Mouse (Mus musculus) neural tube, embryonic 14.5 days (tissue): ENCODE measurements around the gene Pcgf1. TPM values are rescaled to one million over a fixed set of nuclear protein-coding genes. Genes with fewer than 3 reads are reported as not detected.

ENCODE experiments used
- ATAC-seq: fragments of 200-750 bp; cut with Nextera tagmentation; 2 replicates; pipeline ENCODE4 v1.8.0; 2017; ENCODE audit warnings: low read depth, mild to moderate bottlenecking, moderate TSS enrichment, moderate library complexity
- H3K27ac ChIP-seq: fragments of 300-500 bp; sonication (generic); 2 replicates; pipeline ENCODE4 v1.5.1; 2014; ENCODE audit warnings: low read depth, mild to moderate bottlenecking, control low read depth, low read length, moderate library complexity, mixed read lengths
- H3K27me3 ChIP-seq: fragments of 300-500 bp; sonication (generic); 2 replicates; pipeline ENCODE4 v1.6.1; 2014; ENCODE audit warnings: low read length; ENCODE audit not compliant: control insufficient read depth, insufficient read depth
- H3K36me3 ChIP-seq: fragments of 300-500 bp; sonication (generic); 2 replicates; pipeline ENCODE4 v1.6.1; 2014; ENCODE audit warnings: low read length, mixed read lengths; ENCODE audit not compliant: control insufficient read depth, insufficient read depth
- H3K4me1 ChIP-seq: fragments of 300-500 bp; sonication (generic); 2 replicates; pipeline ENCODE4 v1.6.1; 2014; ENCODE audit warnings: low read length; ENCODE audit not compliant: control insufficient read depth, insufficient read depth
- H3K4me2 ChIP-seq: fragments of 300-500 bp; sonication (generic); 2 replicates; pipeline ENCODE4 v1.6.1; 2014; ENCODE audit warnings: mild to moderate bottlenecking, low read depth, low read length, control low read depth
- H3K4me3 ChIP-seq: fragments of 300-500 bp; sonication (generic); 2 replicates; pipeline ENCODE4 v1.5.1; 2014; ENCODE audit warnings: low read depth, low read length, control low read depth, mixed read lengths
- H3K9ac ChIP-seq: fragments of 300-500 bp; sonication (generic); replicated peaks from 2 replicates; pipeline ENCODE4 v1.6.1; 2014; ENCODE audit warnings: low read depth, mild to moderate bottlenecking, control low read depth, low read length, mixed read lengths
- H3K9me3 ChIP-seq: fragments of 300-500 bp; sonication (generic); 2 replicates; pipeline ENCODE4 v1.6.1; 2016; ENCODE audit warnings: low read length; ENCODE audit not compliant: control insufficient read depth
- WGBS: fragments of 180-500 bp; shearing (Covaris S2); extraction: QIAGEN DNeasy Blood & Tissue Kit; methylation state at CpG from one replicate; pipeline ENCODE4 v1.1.7; 2014; 5-methylcytosine and 5-hydroxymethylcytosine counted together
- polyA plus RNA-seq: library from polyadenylated mRNA; unstranded; fragments of >200 nt; fragmentation: Nextera tagmentation; extraction: Ambion mirVana; gene quantifications from 2 replicates; pipeline ENCODE4 v1.2.1, GENCODE M21; 2014

Gene Pcgf1
- polyA plus RNA-seq, 1 experiment from 2014 or later = 46.6 TPM

- ATAC-seq = peak; percentile 43
- Histone ChIP-seq H3K27me3 (no peaks in the 10 kb centered on the region), H3K4me2 (peak overlapping the region; percentile 59), H3K9ac (peak overlapping the region; percentile 25; the same call in 1 of the 2 replicates), H3K9me3 (no peaks in the 10 kb centered on the region), H3K4me1 (0 out of 2 replicates have a peak, but pooled peaks cover 4% of the 10 kb centered on the region), H3K4me3 (peak overlapping the region; percentile 27), H3K36me3 (no peaks in the 10 kb centered on the region), H3K27ac (0 out of 2 replicates have a peak overlapping the region, but pooled peaks have one; percentile 18)
- 13% methylated on average over 24 of the region's 24 CpGs for WGBS
Measured at GRCm38 (mm10) chr6:83038496-83039012, 39.1 kb upstream of the Pcgf1 start.

- Histone ChIP-seq H3K27ac (no peak overlapping the region), H3K9ac (no peak overlapping the region), H3K36me3 (no peaks in the 10 kb centered on the region), H3K4me2 (no peak overlapping the region), H3K4me3 (no peak overlapping the region), H3K4me1 (0 out of 2 replicates have a peak, but pooled peaks cover 4% of the 10 kb centered on the region), H3K27me3 (no peaks in the 10 kb centered on the region), H3K9me3 (no peaks in the 10 kb centered on the region)
- 82% methylated on average over 5 of the region's 5 CpGs for WGBS
- ATAC-seq = no peak
Measured at GRCm38 (mm10) chr6:83040601-83041000, 37.1 kb upstream of the Pcgf1 start.

- H3K9me3 ChIP-seq = no peaks in the 10 kb centered on the region
- H3K4me3 ChIP-seq = no peak overlapping the region
- no peaks in the 10 kb centered on the region for H3K36me3 ChIP-seq
- H3K4me2 ChIP-seq = no peak overlapping the region
- 68% methylated on average over 6 of the region's 6 CpGs for WGBS
- H3K27ac ChIP-seq = no peak overlapping the region
- H3K4me1 ChIP-seq = 0 out of 2 replicates have a peak, but pooled peaks cover under 1% of the 10 kb centered on the region
- ATAC-seq = no peak
- H3K9ac ChIP-seq = no peak overlapping the region
- no peaks in the 10 kb centered on the region for H3K27me3 ChIP-seq
Measured at GRCm38 (mm10) chr6:83043561-83043960, 34.1 kb upstream of the Pcgf1 start.

GRCm38 (mm10) chr6:83043993-83044392, 33.7 kb upstream of the Pcgf1 start:
- Histone ChIP-seq H3K9me3 (no peaks in the 10 kb centered on the region), H3K36me3 (no peaks in the 10 kb centered on the region), H3K4me2 (no peak overlapping the region), H3K4me1 (no peaks in the 10 kb centered on the region), H3K4me3 (no peak overlapping the region), H3K27me3 (no peaks in the 10 kb centered on the region), H3K27ac (no peak overlapping the region), H3K9ac (no peak overlapping the region)
- ATAC-seq = no peak
- WGBS = 96% methylated on average over 5 of the region's 5 CpGs

- Histone ChIP-seq H3K4me3 (no peak overlapping the region), H3K27me3 (no peaks in the 10 kb centered on the region), H3K4me2 (no peak overlapping the region), H3K9ac (no peak overlapping the region), H3K36me3 (no peaks in the 10 kb centered on the region), H3K4me1 (no peaks in the 10 kb centered on the region), H3K9me3 (no peaks in the 10 kb centered on the region), H3K27ac (no peak overlapping the region)
- ATAC-seq = no peak
- WGBS = 73% methylated on average over 9 of the region's 9 CpGs
Measured at GRCm38 (mm10) chr6:83044742-83045141, 32.9 kb upstream of the Pcgf1 start.

- no peak for ATAC-seq
- Histone ChIP-seq H3K27me3 (no peaks in the 10 kb centered on the region), H3K9me3 (no peaks in the 10 kb centered on the region), H3K4me3 (no peak overlapping the region), H3K9ac (no peak overlapping the region), H3K36me3 (peaks cover 6% of the 10 kb centered on the region; the same call in 1 of the 2 replicates), H3K4me2 (no peak overlapping the region), H3K27ac (no peak overlapping the region), H3K4me1 (peaks cover 11% of the 10 kb centered on the region)
- WGBS = 72% methylated on average over 10 of the region's 10 CpGs
Measured at GRCm38 (mm10) chr6:83049367-83049766, 28.3 kb upstream of the Pcgf1 start.

GRCm38 (mm10) chr6:83053136-83053960, 24.3 kb upstream of the Pcgf1 start:
- Histone ChIP-seq H3K36me3 (peaks cover 18% of the 10 kb centered on the region), H3K4me3 (peak overlapping the region; percentile 77), H3K4me2 (peak overlapping the region; percentile 95), H3K4me1 (peaks cover 24% of the 10 kb centered on the region), H3K9ac (peak overlapping the region; percentile 74), H3K9me3 (no peaks in the 10 kb centered on the region), H3K27ac (peak overlapping the region; percentile 85), H3K27me3 (no peaks in the 10 kb centered on the region)
- WGBS = 3% methylated on average over 26 of the region's 26 CpGs
- ATAC-seq = 0 out of 2 replicates have a peak, but pooled peaks have one; percentile 4

GRCm38 (mm10) chr6:83054074-83054851, 23.4 kb upstream of the Pcgf1 start, which contains the start of gene Aup1:
Gene Aup1 (plus strand): TSS chr6:83054521.
- WGBS = under 1% methylated on average over 64 of the region's 64 CpGs
- peaks cover 24% of the 10 kb centered on the region for H3K4me1 ChIP-seq
- ATAC-seq = peak; percentile 97
- H3K9me3 ChIP-seq = no peaks in the 10 kb centered on the region
- H3K27me3 ChIP-seq = no peaks in the 10 kb centered on the region
- H3K9ac ChIP-seq = peak within 1 kb of the TSS; percentile 74
- H3K4me2 ChIP-seq = peak within 1 kb of the TSS; percentile 95
- peak within 1 kb of the TSS; percentile 85 for H3K27ac ChIP-seq
- H3K36me3 ChIP-seq = peaks cover 18% of the 10 kb centered on the region
- peak within 1 kb of the TSS; percentile 77 for H3K4me3 ChIP-seq
